8 mouse cellular contexts compared by ENCODE assay signal in genomic region chr8:83714676-83715030, GRCm38 (mm10). TPM values are rescaled to one million over a fixed set of nuclear protein-coding genes. Genes with fewer than 3 reads are reported as not detected.
DNase-seq lines count a peak whose midpoint lies in the region; ATAC-seq and TF ChIP-seq lines count a peak whose summit lies in the region.

No protein-coding gene starts in this region.

- peaks cover 1% of the 10 kb centered on the region; the same call in 1 of the 2 replicates for H3K36me3 ChIP-seq in heart, embryonic 15.5 days
- H3K36me3 ChIP-seq in hindbrain, embryonic 12.5 days: peaks cover 4% of the 10 kb centered on the region
- H3K36me3 ChIP-seq in midbrain, embryonic 12.5 days: peaks cover 8% of the 10 kb centered on the region

- H3K4me1 ChIP-seq in heart, embryonic 15.5 days (replicated peaks): peaks cover 21% of the 10 kb centered on the region
- H3K4me1 ChIP-seq in bone marrow, adult 2 months (ENCODE audit: control insufficient read depth, insufficient read depth, low read length): peaks cover 1% of the 10 kb centered on the region; the same call in 1 of the 2 replicates
- peaks cover 15% of the 10 kb centered on the region for H3K4me1 ChIP-seq in hindbrain, embryonic 12.5 days
- H3K4me1 ChIP-seq in midbrain, embryonic 12.5 days: peaks cover 18% of the 10 kb centered on the region

- H3K27ac ChIP-seq in heart, embryonic 15.5 days: peak overlapping the region; percentile 74
- no peak overlapping the region for H3K27ac ChIP-seq in bone marrow, adult 2 months (ENCODE audit: control insufficient read depth, insufficient read depth, low read depth, low read length, poor library complexity)
- H3K27ac ChIP-seq in hindbrain, embryonic 12.5 days: no peak overlapping the region
- H3K27ac ChIP-seq in midbrain, embryonic 12.5 days (replicated peaks): no peak overlapping the region

- H3K4me2 ChIP-seq in heart, embryonic 15.5 days: peak overlapping the region; percentile 61
- peak overlapping the region; percentile 91 for H3K4me2 ChIP-seq in hindbrain, embryonic 12.5 days (replicated peaks)
- peak overlapping the region; percentile 97 for H3K4me2 ChIP-seq in midbrain, embryonic 12.5 days (replicated peaks)

- 13% methylated on average over 8 of the region's 8 CpGs for WGBS in heart, embryonic 15.5 days
- WGBS in bone marrow, adult 2 months: 13% methylated on average over 8 of the region's 8 CpGs
- WGBS in hindbrain, embryonic 12.5 days: 18% methylated on average over 8 of the region's 8 CpGs
- 17% methylated on average over 8 of the region's 8 CpGs for WGBS in midbrain, embryonic 12.5 days

- ATAC-seq in heart, embryonic 15.5 days (replicated peaks; ENCODE audit: insufficient number of reproducible peaks, insufficient read depth, low FRiP score, low read depth): no peak
- ATAC-seq in hindbrain, embryonic 12.5 days (ENCODE audit: low FRiP score): peak; percentile 50
- no peak for ATAC-seq in midbrain, embryonic 12.5 days (ENCODE audit: low FRiP score, low read depth)

- no peak for TF ChIP-seq CTCF in bone marrow, adult 2 months (IDR thresholded peaks at IDR 0.05; ENCODE audit: control insufficient read depth, insufficient read depth, low read length)

- DNase-seq in heart, postnatal 4 days: no peak
- no peak for DNase-seq in embryo, embryonic 9.5 days (ENCODE audit: extremely low spot score)
- no peak for DNase-seq in adrenal gland, postnatal 25 days
- no peak for DNase-seq in layer of hippocampus, postnatal 10 days (ENCODE audit: low spot score in 2 of 2)

- TF ChIP-seq POLR2A in bone marrow, adult 2 months (IDR thresholded peaks at IDR 0.05; ENCODE audit: borderline replicate concordance, control insufficient read depth, low read depth, low read length): no peak

- no peaks in the 10 kb centered on the region for H3K27me3 ChIP-seq in heart, embryonic 15.5 days
- peaks cover 4% of the 10 kb centered on the region; the same call in 1 of the 2 replicates for H3K27me3 ChIP-seq in hindbrain, embryonic 12.5 days
- H3K27me3 ChIP-seq in midbrain, embryonic 12.5 days: 0 out of 2 replicates have a peak, but pooled peaks cover 5% of the 10 kb centered on the region

- H3K9me3 ChIP-seq in heart, embryonic 15.5 days (replicated peaks): no peaks in the 10 kb centered on the region
- no peaks in the 10 kb centered on the region for H3K9me3 ChIP-seq in hindbrain, embryonic 12.5 days (replicated peaks)
- no peaks in the 10 kb centered on the region for H3K9me3 ChIP-seq in midbrain, embryonic 12.5 days

- peak overlapping the region; percentile 93 for H3K4me3 ChIP-seq in heart, embryonic 15.5 days
- H3K4me3 ChIP-seq in bone marrow, adult 2 months (replicated peaks; ENCODE audit: control insufficient read depth, low read depth, low read length): peak overlapping the region; percentile 25
- H3K4me3 ChIP-seq in hindbrain, embryonic 12.5 days: peak overlapping the region; percentile 93
- H3K4me3 ChIP-seq in midbrain, embryonic 12.5 days: peak overlapping the region; percentile 92

- 0 out of 2 replicates have a peak overlapping the region, but pooled peaks have one; percentile 28 for H3K9ac ChIP-seq in heart, embryonic 15.5 days
- no peak overlapping the region for H3K9ac ChIP-seq in hindbrain, embryonic 12.5 days
- peak overlapping the region; percentile 43; the same call in 1 of the 2 replicates for H3K9ac ChIP-seq in midbrain, embryonic 12.5 days (replicated peaks)

RNA-seq across cellular contexts. Expression of gene Ddx39, which starts 0.3 kb away (rescaled TPM):
- 107 and 135 TPM in 2 replicates for polyA plus RNA-seq in heart, embryonic 15.5 days (2015; fragmentation: Nextera tagmentation; extraction: Ambion mirVana)
- total RNA-seq in heart, postnatal 4 days (2021): 10 to 100 TPM; 68.1 to 69.0 TPM
- polyA plus RNA-seq in bone marrow, adult 2 months (2011; ENCODE audit: insufficient read depth, insufficient read length, low replicate concordance, missing spikeins): 74.2 and 81.0 TPM in 2 replicates
- polyA plus RNA-seq in hindbrain, embryonic 12.5 days (2016; fragmentation: Nextera tagmentation; extraction: Ambion mirVana): 119 and 135 TPM in 2 replicates
- polyA plus RNA-seq in midbrain, embryonic 12.5 days (2016; fragmentation: Nextera tagmentation; extraction: Ambion mirVana): 184 and 186 TPM in 2 replicates
- 25.7 and 29.5 TPM in 2 replicates for total RNA-seq in adrenal gland, postnatal 25 days (2021)
- total RNA-seq in layer of hippocampus, postnatal 10 days (2021): 10 to 100 TPM; 25.4 to 27.7 TPM

RNA-seq across cellular contexts. Expression of gene Pkn1, which starts 15.7 kb away (rescaled TPM):
- polyA plus RNA-seq in heart, embryonic 15.5 days (2015; fragmentation: Nextera tagmentation; extraction: Ambion mirVana): 15.4 and 22.1 TPM in 2 replicates
- 10 to 100 TPM; 52.7 to 53.4 TPM for total RNA-seq in heart, postnatal 4 days (2021)
- polyA plus RNA-seq in bone marrow, adult 2 months (2011; ENCODE audit: insufficient read depth, insufficient read length, low replicate concordance, missing spikeins): 44.4 and 94.3 TPM in 2 replicates
- 34.6 and 38.3 TPM in 2 replicates for polyA plus RNA-seq in hindbrain, embryonic 12.5 days (2016; fragmentation: Nextera tagmentation; extraction: Ambion mirVana)
- 35.3 and 35.4 TPM in 2 replicates for polyA plus RNA-seq in midbrain, embryonic 12.5 days (2016; fragmentation: Nextera tagmentation; extraction: Ambion mirVana)
- 120 and 146 TPM in 2 replicates for total RNA-seq in adrenal gland, postnatal 25 days (2021)
- total RNA-seq in layer of hippocampus, postnatal 10 days (2021): 10 to 100 TPM; 65.0 to 73.7 TPM

RNA-seq across cellular contexts. Expression of gene Adgre5, which starts 26.5 kb away (rescaled TPM):
- 31.2 and 38.7 TPM in 2 replicates for polyA plus RNA-seq in heart, embryonic 15.5 days (2015; fragmentation: Nextera tagmentation; extraction: Ambion mirVana)
- total RNA-seq in heart, postnatal 4 days (2021): 10 to 100 TPM; 62.8 to 63.4 TPM
- polyA plus RNA-seq in bone marrow, adult 2 months (2011; ENCODE audit: insufficient read depth, insufficient read length, low replicate concordance, missing spikeins): 25.3 and 79.2 TPM in 2 replicates
- polyA plus RNA-seq in hindbrain, embryonic 12.5 days (2016; fragmentation: Nextera tagmentation; extraction: Ambion mirVana): 18.9 and 19.8 TPM in 2 replicates
- 13.9 and 16.7 TPM in 2 replicates for polyA plus RNA-seq in midbrain, embryonic 12.5 days (2016; fragmentation: Nextera tagmentation; extraction: Ambion mirVana)
- total RNA-seq in adrenal gland, postnatal 25 days (2021): 28.7 and 40.6 TPM in 2 replicates
- total RNA-seq in layer of hippocampus, postnatal 10 days (2021): 10 to 100 TPM; 11.5 to 13.7 TPM

RNA-seq across cellular contexts. Expression of gene Ptger1, which starts 48.2 kb away (rescaled TPM):
- polyA plus RNA-seq in heart, embryonic 15.5 days (2015; fragmentation: Nextera tagmentation; extraction: Ambion mirVana): 0.45 and 0.84 TPM in 2 replicates
- 1 to 10 TPM in 1 of 2 experiments, under 1 TPM in 1; 0.33 to 1.1 TPM for total RNA-seq in heart, postnatal 4 days (2021)
- polyA plus RNA-seq in bone marrow, adult 2 months (2011; ENCODE audit: insufficient read depth, insufficient read length, low replicate concordance, missing spikeins): 0.41 and 0.57 TPM in 2 replicates
- 0.70 and 0.93 TPM in 2 replicates for polyA plus RNA-seq in hindbrain, embryonic 12.5 days (2016; fragmentation: Nextera tagmentation; extraction: Ambion mirVana)
- polyA plus RNA-seq in midbrain, embryonic 12.5 days (2016; fragmentation: Nextera tagmentation; extraction: Ambion mirVana): 0.75 and 0.97 TPM in 2 replicates
- total RNA-seq in adrenal gland, postnatal 25 days (2021): 0.86 and 2.5 TPM in 2 replicates
- total RNA-seq in layer of hippocampus, postnatal 10 days (2021): 1 to 10 TPM in 1 of 2 experiments, under 1 TPM in 1; 0.32 to 1.0 TPM

Comparison
In these comparisons a context has a peak if more than half of its experiments do, and no peak if none do; other contexts are left out.
1. H3K4me3 ChIP-seq: peak in every context shown above with its lines; median percentile 93 in heart, embryonic 15.5 days; 93 in hindbrain, embryonic 12.5 days; 92 in midbrain, embryonic 12.5 days; 25 in bone marrow, adult 2 months.